Mouse (Mus musculus) testis, postnatal 14 days (tissue): ENCODE data around the gene Sbno2.

ENCODE experiments used
- DNase-seq: peaks from one replicate; pipeline ENCODE4 v3.0.0; 2021; ENCODE audit warnings: low spot score

Sbno2 gene

DNA sequence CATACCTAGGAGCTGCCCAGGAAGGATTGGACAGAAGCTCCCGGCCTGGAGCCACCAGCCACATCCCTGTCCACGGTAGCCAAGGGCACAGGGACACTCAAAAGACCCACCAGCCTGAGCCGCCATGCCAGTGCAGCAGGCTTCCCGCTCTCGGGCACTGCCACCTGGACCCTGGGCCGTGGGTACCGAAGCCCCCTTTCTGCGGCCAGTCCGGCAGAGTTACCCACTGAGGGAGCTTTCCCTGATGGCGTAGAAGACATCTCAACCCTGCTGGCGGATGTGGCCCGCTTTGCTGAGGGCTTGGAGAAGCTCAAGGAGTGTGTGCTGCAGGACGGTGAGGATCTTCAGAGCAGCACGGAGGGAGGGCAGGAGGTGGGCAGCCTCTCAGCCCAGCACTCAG is 87.6 kb downstream of the Sbno2 start:
- DNase-seq = no peak

DNA sequence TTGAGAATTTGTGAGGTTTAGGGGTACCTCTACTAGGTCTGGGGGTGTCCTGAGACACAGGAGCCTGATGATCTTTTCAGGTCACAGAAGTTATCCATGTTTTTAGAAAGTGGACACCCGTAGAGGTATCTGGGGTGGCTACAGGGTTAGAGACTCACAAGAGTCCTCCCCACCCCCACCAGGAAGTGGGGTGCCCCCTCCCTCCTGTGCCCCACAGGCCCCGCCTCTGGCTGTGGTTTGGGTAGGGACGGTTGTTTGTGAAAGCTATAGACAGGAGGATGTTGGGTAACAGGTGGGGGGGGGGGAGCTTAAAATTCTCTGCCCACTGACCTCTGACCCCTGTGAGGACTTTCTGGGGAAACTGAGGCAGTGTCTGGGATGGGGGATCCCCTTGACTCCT is 88.0 kb downstream of the Sbno2 start:
- DNase-seq = no peak

DNA sequence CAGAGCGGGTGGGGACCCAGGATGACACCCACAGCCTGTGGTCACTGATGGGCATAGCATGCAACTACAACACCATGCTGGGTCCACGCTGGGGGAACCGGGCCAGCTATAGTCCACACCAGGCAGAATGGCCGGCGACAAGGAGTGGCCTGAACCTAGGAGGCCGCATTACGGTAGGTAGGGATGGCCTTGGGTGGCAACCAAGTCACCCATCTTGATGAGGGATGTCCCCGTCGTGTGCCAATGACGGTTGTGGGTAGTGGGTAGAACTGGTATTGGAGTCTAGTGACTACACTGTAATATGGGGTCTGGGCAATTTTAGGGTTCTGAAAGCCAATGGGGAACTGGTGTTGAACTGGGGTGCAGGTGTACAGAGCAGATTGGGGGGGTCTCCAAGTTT is 88.4 kb downstream of the Sbno2 start:
- no peak for DNase-seq

DNA sequence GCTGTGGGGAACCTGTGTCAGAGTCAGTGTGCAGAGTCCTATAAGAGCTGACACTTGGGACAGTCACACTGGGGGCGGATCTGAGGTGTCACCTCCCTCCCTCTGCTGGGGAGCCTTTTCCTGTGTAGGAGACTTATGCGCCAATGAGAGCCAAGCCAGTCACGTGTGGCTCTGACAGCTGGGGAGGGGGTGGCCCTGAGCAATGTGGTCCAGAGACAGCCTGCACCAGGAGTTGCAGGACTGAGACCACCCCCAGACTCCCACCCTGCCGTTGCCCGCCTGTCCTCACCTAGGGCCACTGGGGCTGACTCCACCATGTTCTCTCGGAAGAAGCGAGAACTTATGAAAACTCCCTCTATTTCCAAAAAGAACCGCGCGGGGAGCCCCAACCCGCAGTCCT is 88.9 kb downstream of the Sbno2 start, which contains the start of gene Arhgap45:
Arhgap45 (plus strand) TSS at position 143 of the 400 bp plus-strand sequence.
- DNase-seq = no peak

DNA sequence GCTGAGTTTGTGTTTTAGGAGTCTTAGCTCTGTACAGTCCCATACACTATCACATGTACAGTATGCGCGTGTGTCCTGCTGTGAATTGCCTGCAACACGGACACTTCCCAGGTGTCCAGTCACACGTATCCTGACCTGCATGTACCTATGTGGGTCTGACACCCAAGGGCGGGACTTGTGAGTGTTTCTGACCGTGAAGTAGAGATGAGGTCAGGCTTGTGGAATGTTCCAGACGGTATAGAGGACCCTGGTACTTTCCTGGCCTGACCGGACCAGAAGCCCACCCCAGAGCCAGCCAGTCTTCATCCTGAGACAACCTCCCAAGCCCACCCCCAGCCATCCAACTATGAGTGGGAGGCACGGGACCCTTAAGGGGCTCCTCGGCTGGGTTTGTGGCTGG is 89.8 kb downstream of the Sbno2 start:
- DNase-seq = no peak

DNA sequence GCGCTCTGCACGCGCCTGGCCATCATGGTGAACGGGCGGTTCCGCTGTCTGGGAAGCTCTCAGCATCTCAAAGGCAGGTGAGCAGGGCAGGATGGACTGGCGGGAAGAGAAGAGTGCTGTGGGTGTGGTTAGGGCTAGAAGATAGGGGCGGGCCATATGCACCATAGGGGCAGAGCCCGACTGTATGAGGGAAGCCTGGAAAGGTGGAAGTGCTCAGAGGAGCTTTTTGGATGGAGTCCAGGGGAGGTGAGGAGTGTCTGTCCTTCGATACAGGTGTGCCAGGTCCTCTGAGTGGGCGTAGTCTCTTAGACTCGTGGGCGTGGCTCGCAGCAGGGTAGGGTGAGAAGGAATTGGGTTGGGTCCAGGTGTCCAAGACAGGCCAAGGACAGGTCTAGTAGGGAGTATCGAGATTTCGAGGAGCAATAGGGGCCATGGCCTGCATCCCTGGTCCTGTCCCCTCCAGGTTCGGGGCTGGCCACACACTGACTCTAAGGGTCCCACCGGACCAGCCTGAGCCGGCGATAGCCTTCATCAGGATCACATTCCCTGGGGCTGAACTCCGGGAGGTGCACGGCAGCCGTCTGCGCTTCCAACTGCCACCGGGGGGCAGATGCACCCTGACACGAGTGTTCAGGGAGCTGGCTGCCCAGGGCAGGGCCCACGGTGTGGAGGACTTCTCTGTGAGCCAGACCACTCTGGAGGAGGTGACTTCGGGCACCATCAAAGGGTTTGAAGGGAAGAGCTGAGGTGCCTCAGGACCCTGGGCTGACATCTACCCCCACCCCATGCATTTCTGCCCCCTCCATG is 90.7 kb downstream of the Sbno2 start:
- no peak for DNase-seq

DNA sequence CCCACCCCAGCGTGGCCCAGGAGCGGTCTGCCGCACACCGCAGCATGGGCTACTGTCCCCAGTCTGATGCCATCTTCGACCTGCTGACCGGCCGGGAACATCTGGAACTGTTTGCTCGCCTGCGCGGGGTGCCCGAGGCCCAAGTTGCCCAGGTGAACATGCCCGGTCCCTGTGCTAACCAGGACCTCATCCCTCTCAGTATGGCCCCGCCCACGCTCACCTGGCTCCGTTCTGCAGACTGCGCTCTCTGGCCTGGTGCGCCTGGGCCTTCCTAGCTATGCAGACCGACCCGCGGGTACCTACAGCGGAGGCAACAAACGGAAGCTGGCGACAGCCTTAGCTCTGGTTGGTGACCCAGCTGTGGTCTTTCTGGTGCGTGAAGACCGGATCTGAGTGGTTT is 91.8 kb downstream of the Sbno2 start:
- no peak for DNase-seq

DNA sequence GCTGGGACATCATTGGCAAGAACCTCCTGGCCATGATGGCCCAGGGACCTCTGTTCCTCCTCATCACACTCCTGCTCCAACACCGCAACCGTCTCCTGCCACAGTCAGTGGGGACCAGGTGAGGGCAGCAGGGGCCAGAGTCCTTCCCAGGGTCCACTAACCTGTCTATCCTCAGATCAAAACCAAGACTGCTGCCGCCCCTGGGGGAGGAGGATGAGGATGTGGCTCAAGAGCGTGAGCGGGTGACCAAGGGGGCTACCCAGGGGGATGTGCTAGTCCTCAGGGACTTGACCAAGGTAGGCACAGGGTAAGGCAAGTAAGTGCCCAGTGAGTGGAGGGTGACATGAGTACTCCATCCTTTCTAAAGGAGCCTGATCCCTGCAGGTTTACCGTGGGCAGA is 93.6 kb downstream of the Sbno2 start:
- no peak for DNase-seq
